Comparison of ENCODE assay signal across 8 mouse cellular contexts in genomic region chr6:47740216-47740615, GRCm38 (mm10).
DNase-seq lines count a peak whose midpoint lies in the region; ATAC-seq and TF ChIP-seq lines count a peak whose summit lies in the region.
"Not testable (repeated sequence)": the region's sequence is repeated elsewhere in the genome, so short reads cannot be mapped to it uniquely, and the experiment has no call there.

No protein-coding gene starts in this region.

- H3K4me3 ChIP-seq in ES-Bruce4 (ENCODE audit: low read depth, low read length), result peak overlapping the region; percentile 74
- peak overlapping the region; percentile 43 for H3K4me3 ChIP-seq in forebrain, embryonic 13.5 days
- peak overlapping the region; percentile 28 for H3K4me3 ChIP-seq in hindbrain, embryonic 11.5 days (ENCODE audit: low read depth, low read length)
- H3K4me3 ChIP-seq in lung, adult 2 months (replicated peaks; ENCODE audit: extremely low read depth, low read depth, low read length), result peak overlapping the region; percentile 68
- H3K4me3 ChIP-seq in neural tube, embryonic 11.5 days (ENCODE audit: low read depth, low read length), result peak overlapping the region; percentile 23; the same call in 1 of the 2 replicates

- H3K9me3 ChIP-seq in ES-Bruce4 (replicated peaks; ENCODE audit: control insufficient read depth, insufficient read depth, low read length, poor library complexity, severe bottlenecking); forebrain, embryonic 13.5 days (replicated peaks); hindbrain, embryonic 11.5 days (ENCODE audit: control insufficient read depth, low read length); neural tube, embryonic 11.5 days (ENCODE audit: control insufficient read depth, low read length): not testable (repeated sequence)

- 17% methylated on average over 18 of the region's 47 CpGs for WGBS in forebrain, embryonic 13.5 days
- WGBS in hindbrain, embryonic 11.5 days, result 4% methylated on average over 12 of the region's 47 CpGs
- WGBS in lung, adult 2 months, result 9% methylated on average over 21 of the region's 47 CpGs
- 10% methylated on average over 15 of the region's 47 CpGs for WGBS in neural tube, embryonic 11.5 days

- not testable (repeated sequence) for ATAC-seq in forebrain, embryonic 13.5 days; hindbrain, embryonic 11.5 days (ENCODE audit: low FRiP score); neural tube, embryonic 11.5 days (ENCODE audit: insufficient read depth, low FRiP score, low TSS enrichment)

- peak overlapping the region; percentile 48 for H3K4me2 ChIP-seq in forebrain, embryonic 13.5 days
- H3K4me2 ChIP-seq in hindbrain, embryonic 11.5 days (replicated peaks; ENCODE audit: low read depth, low read length), result not testable (repeated sequence)
- H3K4me2 ChIP-seq in neural tube, embryonic 11.5 days (ENCODE audit: low read depth), result 0 out of 2 replicates have a peak overlapping the region, but pooled peaks have one; percentile 24

- DNase-seq in cerebellum, adult 9-11 months, result peak; percentile 62
- peak; percentile 24 for DNase-seq in hindbrain, embryonic 11.5 days (ENCODE audit: low spot score)
- peak; percentile 6 for DNase-seq in kidney, postnatal 10 days
- DNase-seq in lung, adult 2 months, result peak; percentile 25
- DNase-seq in neural tube, embryonic 11.5 days (ENCODE audit: low spot score), result peak; percentile 38
- DNase-seq in testis, postnatal 14 days (ENCODE audit: low spot score), result peak; percentile 3

- not testable (repeated sequence) for TF ChIP-seq POLR2A in ES-Bruce4 (IDR thresholded peaks at IDR 0.05; ENCODE audit: insufficient read depth, low read length); lung, adult 2 months (IDR thresholded peaks at IDR 0.05; ENCODE audit: borderline replicate concordance, extremely low read depth, low read depth, low read length)

- not testable (repeated sequence) for TF ChIP-seq CTCF in ES-Bruce4 (IDR thresholded peaks at IDR 0.05; ENCODE audit: low read depth, low read length); lung, adult 2 months (IDR thresholded peaks at IDR 0.05; ENCODE audit: insufficient read depth, low read length)

- H3K27me3 ChIP-seq in ES-Bruce4 (ENCODE audit: control insufficient read depth, insufficient read depth, low read length, poor library complexity, severe bottlenecking); forebrain, embryonic 13.5 days; hindbrain, embryonic 11.5 days (ENCODE audit: control insufficient read depth, insufficient read depth, low read length); neural tube, embryonic 11.5 days (ENCODE audit: control insufficient read depth, insufficient read depth, low read length): not testable (repeated sequence)

- not testable (repeated sequence) for H3K27ac ChIP-seq in ES-Bruce4 (ENCODE audit: insufficient read depth, low read length); forebrain, embryonic 13.5 days; hindbrain, embryonic 11.5 days (ENCODE audit: low read depth, low read length); neural tube, embryonic 11.5 days (ENCODE audit: low read depth, low read length)

- H3K9ac ChIP-seq in ES-Bruce4 (ENCODE audit: low read depth, poor library complexity, severe bottlenecking); forebrain, embryonic 13.5 days; hindbrain, embryonic 11.5 days (ENCODE audit: low read depth, low read length); neural tube, embryonic 11.5 days (ENCODE audit: low read length): not testable (repeated sequence)

- H3K4me1 ChIP-seq in ES-Bruce4 (ENCODE audit: control insufficient read depth, insufficient read depth, low read length); forebrain, embryonic 13.5 days; hindbrain, embryonic 11.5 days (replicated peaks; ENCODE audit: control insufficient read depth, insufficient read depth, low read length); lung, adult 2 months (ENCODE audit: control insufficient read depth, insufficient read depth, low read length); neural tube, embryonic 11.5 days (ENCODE audit: control insufficient read depth, insufficient read depth, low read length): not testable (repeated sequence)

- TF ChIP-seq EP300 in ES-Bruce4 (IDR thresholded peaks at IDR 0.05; ENCODE audit: insufficient read depth, low read depth, low read length), result not testable (repeated sequence)

- not testable (repeated sequence) for H3K36me3 ChIP-seq in ES-Bruce4 (ENCODE audit: control insufficient read depth, insufficient read depth, low read length, poor library complexity, severe bottlenecking); forebrain, embryonic 13.5 days (ENCODE audit: poor library complexity, severe bottlenecking); hindbrain, embryonic 11.5 days (ENCODE audit: control insufficient read depth, insufficient read depth, low read length); neural tube, embryonic 11.5 days (ENCODE audit: control insufficient read depth, insufficient read depth, low read length)

Comparison
In these comparisons a context has a peak if more than half of its experiments do, and no peak if none do; other contexts are left out.
1. H3K4me3 ChIP-seq: peak in every context shown above with its lines; median percentile 74 in ES-Bruce4; 68 in lung, adult 2 months; 43 in forebrain, embryonic 13.5 days; 28 in hindbrain, embryonic 11.5 days; 23 in neural tube, embryonic 11.5 days.
2. DNase-seq: peak in every context shown above with its lines; median percentile 62 in cerebellum, adult 9-11 months; 38 in neural tube, embryonic 11.5 days; 25 in lung, adult 2 months; 24 in hindbrain, embryonic 11.5 days; 6 in kidney, postnatal 10 days; 3 in testis, postnatal 14 days.